Mouse (Mus musculus) CH12.LX (cell line): ENCODE data around the gene Tspan33.

Experiments
- CHD2 ChIP-seq: IDR thresholded peaks from 2 replicates; pipeline ENCODE4 v1.6.1; 2011; ENCODE audit warnings: low read length, improper control_type of control experiment
- CTCF ChIP-seq, 2 experiments: IDR thresholded peaks in 1 of 2; conservative IDR thresholded peaks in 1 of 2; 2 replicates each; pipeline ENCODE4 v1.5.1; 2011 to 2012; ENCODE audit warnings: low read depth in 2 of 2, low read length in 2 of 2, improper control_type of control experiment in 1 of 2, inconsistent platforms in 1 of 2, mild to moderate bottlenecking in 1 of 2, moderate library complexity in 1 of 2
- HCFC1 ChIP-seq: IDR thresholded peaks from 2 replicates; pipeline ENCODE4 v1.6.1; 2012; ENCODE audit warnings: low read depth, mild to moderate bottlenecking, inconsistent platforms, low read length, improper control_type of control experiment
- MAX ChIP-seq: IDR thresholded peaks from 2 replicates; pipeline ENCODE4 v1.6.1; 2011; ENCODE audit warnings: low read length, improper control_type of control experiment
- MXI1 ChIP-seq: IDR thresholded peaks from 2 replicates; pipeline ENCODE4 v1.6.1; 2011; ENCODE audit warnings: mild to moderate bottlenecking, low read depth, low read length, improper control_type of control experiment
- MYC ChIP-seq: IDR thresholded peaks from 2 replicates; pipeline ENCODE4 v1.6.1; 2011; ENCODE audit warnings: low read depth, mild to moderate bottlenecking, improper control_type of control experiment, low read length
- NELFE ChIP-seq: IDR thresholded peaks from 2 replicates; pipeline ENCODE4 v1.6.1; 2011; ENCODE audit warnings: low read depth, low read length, improper control_type of control experiment
- POLR2A ChIP-seq: IDR thresholded peaks from 2 replicates; pipeline ENCODE4 v1.6.1; 2011; ENCODE audit warnings: low read depth, mild to moderate bottlenecking, improper control_type of control experiment, low read length
- POLR2AphosphoS2 ChIP-seq: IDR thresholded peaks from 2 replicates; pipeline ENCODE4 v1.6.1; 2011; ENCODE audit warnings: low read depth, low read length, improper control_type of control experiment
- SIN3A ChIP-seq: IDR thresholded peaks from 2 replicates; pipeline ENCODE4 v1.6.1; 2012; ENCODE audit warnings: low read length, improper control_type of control experiment, inconsistent platforms
- SMC3 ChIP-seq: IDR thresholded peaks from 2 replicates; pipeline ENCODE4 v1.6.1; 2011; ENCODE audit warnings: low read depth, low read length, improper control_type of control experiment
- UBTF ChIP-seq: IDR thresholded peaks from 2 replicates; pipeline ENCODE4 v1.6.1; 2012; ENCODE audit warnings: low read depth, mild to moderate bottlenecking, inconsistent platforms, low read length, improper control_type of control experiment, moderate library complexity
- ZC3H11A ChIP-seq: IDR thresholded peaks from 2 replicates; pipeline ENCODE4 v1.6.1; 2012; ENCODE audit warnings: low read depth, mild to moderate bottlenecking, inconsistent platforms, low read length, improper control_type of control experiment
- ZNF384 ChIP-seq: IDR thresholded peaks from 2 replicates; pipeline ENCODE4 v1.6.1; 2012; ENCODE audit warnings: low read depth, low read length, improper control_type of control experiment, inconsistent platforms

GRCm38 (mm10) chr6:29684686-29685085, 9.3 kb upstream of the Tspan33 start:
- no peak for TF ChIP-seq ZC3H11A
- no peak for TF ChIP-seq MYC
- TF ChIP-seq SIN3A = no peak
- TF ChIP-seq POLR2AphosphoS2 = no peak
- no peak for TF ChIP-seq POLR2A
- TF ChIP-seq MAX = no peak
- no peak for TF ChIP-seq CTCF (conservative IDR thresholded peaks at IDR 0.05 in 1 of 2, IDR thresholded peaks at IDR 0.05 in 1 of 2; ENCODE audit: low read depth in 2 of 2, low read length in 2 of 2)
- no peak for TF ChIP-seq CHD2
- no peak for TF ChIP-seq HCFC1
- TF ChIP-seq SMC3 = no peak
- TF ChIP-seq ZNF384 = no peak
- no peak for TF ChIP-seq MXI1
- TF ChIP-seq NELFE = no peak
- no peak for TF ChIP-seq UBTF
